Mouse (Mus musculus) heart, embryonic 12.5 days (tissue): ENCODE results near the gene Ctsd. TPM values are rescaled to one million over a fixed set of nuclear protein-coding genes. Genes with fewer than 3 reads are reported as not detected.

Experiments
- ATAC-seq: fragments of 200-750 bp; cut with Nextera tagmentation; 2 replicates; pipeline ENCODE4 v1.8.0; 2017; ENCODE audit warnings: moderate TSS enrichment, moderate library complexity; ENCODE audit not compliant: insufficient number of reproducible peaks, low FRiP score
- H3K27ac ChIP-seq: fragments of 300-500 bp; sonication (generic); 2 replicates; pipeline ENCODE4 v1.5.1; 2016; ENCODE audit warnings: mild to moderate bottlenecking, moderate library complexity; ENCODE audit not compliant: poor library complexity, severe bottlenecking
- H3K27me3 ChIP-seq: fragments of 300-500 bp; sonication (generic); replicated peaks from 2 replicates; pipeline ENCODE4 v1.6.1; 2016; ENCODE audit warnings: mild to moderate bottlenecking, moderate library complexity
- H3K36me3 ChIP-seq: fragments of 300-500 bp; sonication (generic); 2 replicates; pipeline ENCODE4 v1.6.1; 2016; ENCODE audit warnings: mild to moderate bottlenecking, moderate library complexity
- H3K4me1 ChIP-seq: fragments of 300-500 bp; sonication (generic); replicated peaks from 2 replicates; pipeline ENCODE4 v1.6.1; 2016; ENCODE audit warnings: mild to moderate bottlenecking
- H3K4me2 ChIP-seq: fragments of 300-500 bp; sonication (generic); 2 replicates; pipeline ENCODE4 v1.6.1; 2016; ENCODE audit warnings: mild to moderate bottlenecking, moderate library complexity
- H3K4me3 ChIP-seq: fragments of 300-500 bp; sonication (generic); 2 replicates; pipeline ENCODE4 v1.5.1; 2016; ENCODE audit warnings: mild to moderate bottlenecking
- H3K9ac ChIP-seq: fragments of 300-500 bp; sonication (generic); 2 replicates; pipeline ENCODE4 v1.6.1; 2016; ENCODE audit warnings: mild to moderate bottlenecking, moderate library complexity
- H3K9me3 ChIP-seq: fragments of 300-500 bp; sonication (generic); replicated peaks from 2 replicates; pipeline ENCODE4 v1.6.1; 2016; ENCODE audit warnings: mild to moderate bottlenecking, moderate library complexity
- WGBS: fragments of 180-500 bp; shearing (Covaris S2); methylation state at CpG from one replicate; pipeline ENCODE4 v1.1.7; 2016; 5-methylcytosine and 5-hydroxymethylcytosine counted together
- polyA plus RNA-seq: library from polyadenylated mRNA; unstranded; fragments of >200 nt; fragmentation: Nextera tagmentation; extraction: Ambion mirVana; gene quantifications from 2 replicates; pipeline ENCODE4 v1.2.1, GENCODE M21; 2016

The Ctsd gene
- polyA plus RNA-seq, 1 experiment from 2014 or later = 436 TPM

DNA sequence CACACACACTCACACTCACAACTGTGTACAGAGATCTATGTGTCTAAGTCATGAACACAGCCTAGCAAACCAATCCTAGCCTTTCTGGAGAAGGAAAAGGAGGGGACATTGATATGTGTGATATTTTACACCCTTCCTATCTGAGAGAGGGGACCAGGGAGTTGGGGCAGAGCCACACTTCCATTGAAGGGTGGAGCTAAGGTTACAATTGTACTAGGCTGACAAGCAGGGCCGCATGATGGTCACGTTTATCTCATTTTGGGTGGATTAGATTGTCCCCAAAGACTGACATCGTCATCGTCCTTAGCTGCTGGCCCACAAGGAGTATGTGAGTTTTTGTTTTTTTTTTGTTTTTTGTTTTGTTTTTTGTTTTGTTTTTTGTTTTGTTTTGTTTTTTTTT is 56.6 kb downstream of the Ctsd start:
- Histone ChIP-seq H3K27me3 (no peaks in the 10 kb centered on the region), H3K4me2 (no peak overlapping the region), H3K4me3 (no peak overlapping the region), H3K27ac (peak overlapping the region; percentile 98), H3K36me3 (no peaks in the 10 kb centered on the region), H3K9me3 (no peaks in the 10 kb centered on the region), H3K4me1 (peaks cover 70% of the 10 kb centered on the region), H3K9ac (no peak overlapping the region)
- ATAC-seq = no peak
- WGBS = 48% methylated on average over 4 of the region's 4 CpGs

DNA sequence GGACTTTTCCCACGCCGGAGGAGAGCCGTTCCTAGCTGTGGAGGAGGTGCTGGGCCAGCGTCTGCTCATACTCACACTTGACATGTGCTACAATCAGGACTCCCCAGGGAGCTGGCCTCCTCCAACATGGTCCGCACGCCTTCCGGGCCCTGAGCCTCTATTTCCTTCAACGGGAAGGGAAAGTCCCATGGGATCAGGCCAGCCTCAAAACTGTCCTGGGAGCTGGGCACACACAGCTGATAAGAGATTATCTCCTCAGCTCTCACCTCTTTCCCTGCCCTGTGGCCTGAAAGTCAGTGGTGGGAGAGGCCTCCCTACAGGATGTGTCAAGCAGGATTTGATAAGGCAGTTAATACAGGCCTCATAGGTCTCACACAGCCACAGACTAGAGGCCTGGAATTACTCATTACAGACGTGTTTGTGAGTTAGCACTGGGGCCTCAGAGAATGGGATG is 57.5 kb downstream of the Ctsd start:
- no peaks in the 10 kb centered on the region for H3K36me3 ChIP-seq
- H3K27ac ChIP-seq = peak overlapping the region; percentile 98
- peak overlapping the region; percentile 14; the same call in 1 of the 2 replicates for H3K4me2 ChIP-seq
- WGBS = 3% methylated on average over 9 of the region's 9 CpGs
- H3K9ac ChIP-seq = 0 out of 2 replicates have a peak overlapping the region, but pooled peaks have one; percentile 54
- ATAC-seq = peak; percentile 90
- H3K9me3 ChIP-seq = no peaks in the 10 kb centered on the region
- H3K27me3 ChIP-seq = no peaks in the 10 kb centered on the region
- no peak overlapping the region for H3K4me3 ChIP-seq
- peaks cover 73% of the 10 kb centered on the region for H3K4me1 ChIP-seq

DNA sequence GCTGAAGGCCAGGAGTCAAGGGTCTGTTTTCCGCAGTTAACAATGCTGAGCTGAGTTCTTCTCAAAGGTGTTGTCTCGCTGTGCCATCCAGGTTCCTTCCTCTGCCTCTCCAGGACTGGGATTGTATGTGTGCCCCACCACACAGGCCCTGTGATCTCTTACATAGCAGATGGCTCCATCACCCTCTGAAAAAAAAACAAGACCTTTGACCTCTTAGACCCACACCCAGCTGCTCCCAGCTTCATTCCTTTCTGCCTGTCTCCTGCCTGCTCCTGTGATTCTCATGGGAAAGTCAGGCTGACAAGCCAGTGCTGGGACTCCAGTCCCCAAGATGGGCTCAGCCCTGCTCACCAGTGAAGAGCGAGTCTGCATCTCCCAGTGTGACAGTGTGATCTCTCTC is 59.3 kb downstream of the Ctsd start:
- H3K4me1 ChIP-seq = peaks cover 63% of the 10 kb centered on the region
- no peaks in the 10 kb centered on the region for H3K27me3 ChIP-seq
- ATAC-seq = no peak
- no peak overlapping the region for H3K9ac ChIP-seq
- H3K9me3 ChIP-seq = no peaks in the 10 kb centered on the region
- H3K4me2 ChIP-seq = no peak overlapping the region
- WGBS = 70% methylated on average over 3 of the region's 3 CpGs
- H3K36me3 ChIP-seq = no peaks in the 10 kb centered on the region
- H3K4me3 ChIP-seq = no peak overlapping the region
- H3K27ac ChIP-seq = peak overlapping the region; percentile 98; the same call in 1 of the 2 replicates

DNA sequence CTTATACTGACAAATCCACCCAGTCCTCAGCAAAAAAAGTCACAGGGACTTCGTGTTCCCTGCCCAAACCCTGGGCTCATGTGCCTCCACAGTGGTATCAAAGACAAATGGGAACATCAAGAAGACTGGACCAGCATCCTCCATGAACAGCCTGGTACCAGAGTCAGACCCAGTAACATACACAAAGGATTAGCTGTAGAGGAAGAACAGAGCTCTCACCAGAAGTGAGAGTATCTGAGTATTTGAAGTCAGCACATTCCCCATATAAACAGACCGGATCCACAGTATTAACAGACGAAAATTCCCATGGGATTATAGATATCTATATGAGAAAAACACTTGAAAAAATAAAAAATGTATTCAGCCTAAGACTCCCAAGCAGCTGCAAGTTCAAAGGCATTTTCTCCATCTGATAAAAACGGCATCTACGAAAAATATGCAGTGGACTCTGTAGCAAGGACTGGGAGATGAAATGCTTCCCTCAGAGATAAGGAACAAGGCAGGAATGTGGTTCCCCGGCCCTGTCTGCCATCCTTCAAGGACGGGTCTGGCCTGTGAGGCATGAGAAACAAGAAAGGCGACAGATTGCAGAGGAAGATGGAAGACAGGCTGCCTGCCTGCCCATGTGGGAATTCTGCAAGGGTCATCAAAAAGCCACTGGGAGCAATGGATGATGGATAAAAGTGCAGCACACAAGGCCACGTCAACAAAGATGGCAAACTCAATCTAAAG is 61.0 kb downstream of the Ctsd start:
- Histone ChIP-seq H3K4me3 (no peak overlapping the region), H3K27ac (peak overlapping the region; percentile 79), H3K9ac (peak overlapping the region; percentile 18; the same call in 1 of the 2 replicates), H3K9me3 (no peaks in the 10 kb centered on the region), H3K4me2 (no peak overlapping the region), H3K27me3 (no peaks in the 10 kb centered on the region), H3K36me3 (no peaks in the 10 kb centered on the region), H3K4me1 (peaks cover 56% of the 10 kb centered on the region)
- 14% methylated on average over 9 of the region's 9 CpGs for WGBS
- no peak for ATAC-seq

Other genes with a start within 250 kb of the Ctsd start
- not detected in 2 replicates for gene Gm45337, start 243.4 kb downstream of the Ctsd start, polyA plus RNA-seq
- not detected in 2 replicates for gene Gm29735, start 230.9 kb downstream of the Ctsd start, polyA plus RNA-seq
- gene Gm4553, start 222.3 kb downstream of the Ctsd start, polyA plus RNA-seq = not detected in 2 replicates
- not detected in 2 replicates for gene Krtap5-2, start 212.0 kb downstream of the Ctsd start, polyA plus RNA-seq
- gene Gm10153, start 197.6 kb downstream of the Ctsd start, polyA plus RNA-seq = not detected in 2 replicates
- not detected in 2 replicates for gene Krtap5-3, start 186.7 kb downstream of the Ctsd start, polyA plus RNA-seq
- not detected in 2 replicates for gene Gm7579, start 176.2 kb downstream of the Ctsd start, polyA plus RNA-seq
- not detected in 2 replicates for gene Krtap5-5, start 158.1 kb downstream of the Ctsd start, polyA plus RNA-seq
- gene Gm40460, start 147.0 kb downstream of the Ctsd start, polyA plus RNA-seq = not detected in 2 replicates
- gene Gm2431, start 129.7 kb downstream of the Ctsd start, polyA plus RNA-seq = not detected in 2 replicates
- gene Gm4559, start 113.7 kb downstream of the Ctsd start, polyA plus RNA-seq = not detected in 2 replicates
- gene Krtap5-1, start 90.9 kb downstream of the Ctsd start, polyA plus RNA-seq = not detected in 2 replicates
- gene Krtap5-4, start 84.5 kb downstream of the Ctsd start, polyA plus RNA-seq = not detected in 2 replicates
- gene Ifitm10, start 14.3 kb downstream of the Ctsd start, polyA plus RNA-seq = 5.4 and 7.4 TPM in 2 replicates
- 3.0 TPM in 1 of 2 replicates, not detected in the other for gene Gm49369, start 5.4 kb downstream of the Ctsd start, polyA plus RNA-seq
- 0.28 and 0.57 TPM in 2 replicates for gene Syt8, start 46.8 kb upstream of the Ctsd start, polyA plus RNA-seq
- 50.6 and 53.5 TPM in 2 replicates for gene Tnni2, start 53.8 kb upstream of the Ctsd start, polyA plus RNA-seq
- 33.4 and 38.4 TPM in 2 replicates for gene Lsp1, start 72.8 kb upstream of the Ctsd start, polyA plus RNA-seq
- gene Tnnt3, start 110.8 kb upstream of the Ctsd start, polyA plus RNA-seq = 6.4 and 9.3 TPM in 2 replicates
- 12.0 and 15.2 TPM in 2 replicates for gene Mrpl23, start 144.6 kb upstream of the Ctsd start, polyA plus RNA-seq